Mouse (Mus musculus): ENCODE results near the gene Stac2.

Gene Stac2

GRCm38 (mm10) chr11:98021565-98022252, 31.6 kb downstream of the Stac2 start:
- DNase-seq (ENCODE audit: low read depth, low spot score) = peak; percentile 30

GRCm38 (mm10) chr11:98021118-98021517, 32.1 kb downstream of the Stac2 start:
- DNase-seq (ENCODE audit: low read depth, low spot score) = no peak

- DNase-seq (ENCODE audit: low read depth, low spot score) = peak; percentile 45
These were observed 32.6 kb downstream of the Stac2 start for GRCm38 (mm10) chr11:98020710-98021109.

GRCm38 (mm10) chr11:98019883-98020610, 33.2 kb downstream of the Stac2 start:
- DNase-seq (ENCODE audit: low read depth, low spot score) = peak; percentile 53

GRCm38 (mm10) chr11:98018858-98019641, 34.2 kb downstream of the Stac2 start:
- DNase-seq (ENCODE audit: low read depth, low spot score) = peak; percentile 81

GRCm38 (mm10) chr11:98018222-98018621, 35.0 kb downstream of the Stac2 start:
- no peak for DNase-seq (ENCODE audit: low read depth, low spot score)

- no peak for DNase-seq (ENCODE audit: low read depth, low spot score)
These were observed 36.4 kb downstream of the Stac2 start for GRCm38 (mm10) chr11:98016824-98017223.

GRCm38 (mm10) chr11:98016177-98016576, 37.1 kb downstream of the Stac2 start:
- DNase-seq (ENCODE audit: low read depth, low spot score) = no peak

GRCm38 (mm10) chr11:98012831-98013230, 40.4 kb downstream of the Stac2 start:
- no peak for DNase-seq (ENCODE audit: low read depth, low spot score)

- no peak for DNase-seq (ENCODE audit: low read depth, low spot score)
These were observed 41.5 kb downstream of the Stac2 start for GRCm38 (mm10) chr11:98011716-98012115.

GRCm38 (mm10) chr11:98008087-98008486, 45.2 kb downstream of the Stac2 start:
- peak; percentile 60 for DNase-seq (ENCODE audit: low read depth, low spot score)

- DNase-seq (ENCODE audit: low read depth, low spot score) = no peak
These were observed 47.6 kb downstream of the Stac2 start for GRCm38 (mm10) chr11:98005686-98006085.

GRCm38 (mm10) chr11:98005076-98005475, 48.2 kb downstream of the Stac2 start:
- DNase-seq (ENCODE audit: low read depth, low spot score) = no peak

- no peak for DNase-seq (ENCODE audit: low read depth, low spot score)
These were observed 49.1 kb downstream of the Stac2 start for GRCm38 (mm10) chr11:98004161-98004560.

GRCm38 (mm10) chr11:98003171-98003671, 50.0 kb downstream of the Stac2 start:
- peak; percentile 71 for DNase-seq (ENCODE audit: low read depth, low spot score)

- DNase-seq (ENCODE audit: low read depth, low spot score) = peak; percentile 95
These were observed 50.6 kb downstream of the Stac2 start for GRCm38 (mm10) chr11:98002627-98003026.

GRCm38 (mm10) chr11:98001986-98002385, 51.3 kb downstream of the Stac2 start:
- DNase-seq (ENCODE audit: low read depth, low spot score) = no peak

GRCm38 (mm10) chr11:98001351-98001824, 51.9 kb downstream of the Stac2 start:
- DNase-seq (ENCODE audit: low read depth, low spot score) = peak; percentile 74

GRCm38 (mm10) chr11:98000378-98001140, 52.7 kb downstream of the Stac2 start:
- peak; percentile 89 for DNase-seq (ENCODE audit: low read depth, low spot score)

GRCm38 (mm10) chr11:97999748-98000147, 53.5 kb downstream of the Stac2 start:
- DNase-seq (ENCODE audit: low read depth, low spot score) = no peak

Data from CD4-positive, CD25-positive, alpha-beta regulatory T cell, adult 2 months (primary cell).